Comparison of ENCODE assay signal across 8 mouse cellular contexts in the genomic region with DNA sequence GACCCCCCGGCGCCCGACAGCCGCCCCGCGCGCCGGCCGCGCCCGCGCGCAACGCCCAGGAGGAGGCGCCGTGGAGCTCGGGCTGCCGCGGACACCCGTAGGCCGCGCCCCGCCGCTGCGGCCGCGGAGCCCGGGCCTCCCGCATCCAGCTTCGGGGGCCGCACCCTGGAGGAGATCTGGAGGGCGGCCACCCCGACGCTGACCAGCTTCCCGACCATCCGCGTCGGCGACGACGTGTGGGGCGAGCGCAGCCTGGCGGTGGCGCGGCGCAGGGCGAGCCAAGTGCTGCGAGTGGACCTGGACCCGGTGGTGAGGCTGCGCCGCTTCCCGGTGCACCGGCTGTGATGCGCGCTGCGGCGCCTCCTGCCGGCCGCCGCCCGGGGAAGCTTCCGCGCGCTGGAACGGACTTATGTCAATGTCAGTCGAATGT. TPM values are rescaled to one million over a fixed set of nuclear protein-coding genes. Genes with fewer than 3 reads are reported as not detected.
A peak's percentile ranks its signal among the peaks of the same experiment; 100 is the strongest.
DNase-seq lines count a peak whose midpoint lies in the region; ATAC-seq and TF ChIP-seq lines count a peak whose summit lies in the region.

No protein-coding gene starts in this region.

- peaks cover 7% of the 10 kb centered on the region; the same call in 1 of the 2 replicates for H3K4me1 ChIP-seq in E14TG2a.4 (replicated peaks; ENCODE audit: low read depth, low read length)
- H3K4me1 ChIP-seq in forebrain, embryonic 12.5 days: peaks cover 17% of the 10 kb centered on the region
- peaks cover 18% of the 10 kb centered on the region for H3K4me1 ChIP-seq in heart, embryonic 16.5 days (ENCODE audit: control insufficient read depth, insufficient read depth, low read length)
- H3K4me1 ChIP-seq in liver, embryonic 15.5 days (replicated peaks): peaks cover 26% of the 10 kb centered on the region
- H3K4me1 ChIP-seq in neural tube, embryonic 11.5 days (ENCODE audit: control insufficient read depth, insufficient read depth, low read length): peaks cover 6% of the 10 kb centered on the region; the same call in 1 of the 2 replicates
- peaks cover 15% of the 10 kb centered on the region for H3K4me1 ChIP-seq in stomach, embryonic 16.5 days (ENCODE audit: control insufficient read depth, insufficient read depth, low read length)

- H3K36me3 ChIP-seq in E14TG2a.4 (ENCODE audit: insufficient read depth, low read length): no peaks in the 10 kb centered on the region
- H3K36me3 ChIP-seq in forebrain, embryonic 12.5 days (replicated peaks): no peaks in the 10 kb centered on the region; the same call in 1 of the 2 replicates
- H3K36me3 ChIP-seq in heart, embryonic 16.5 days (ENCODE audit: control insufficient read depth, insufficient read depth): no peaks in the 10 kb centered on the region
- peaks cover 11% of the 10 kb centered on the region; the same call in 1 of the 2 replicates for H3K36me3 ChIP-seq in liver, embryonic 15.5 days (replicated peaks)
- no peaks in the 10 kb centered on the region for H3K36me3 ChIP-seq in neural tube, embryonic 11.5 days (ENCODE audit: control insufficient read depth, insufficient read depth, low read length)
- no peaks in the 10 kb centered on the region for H3K36me3 ChIP-seq in stomach, embryonic 16.5 days (ENCODE audit: control insufficient read depth, insufficient read depth, low read length)

- ATAC-seq in forebrain, embryonic 12.5 days (ENCODE audit: low FRiP score): peak; percentile 84
- ATAC-seq in heart, embryonic 16.5 days (replicated peaks; ENCODE audit: extremely low read depth, insufficient read depth, low FRiP score): peak; percentile 79
- peak; percentile 83 for ATAC-seq in liver, embryonic 15.5 days (ENCODE audit: insufficient read depth)
- peak; percentile 82 for ATAC-seq in neural tube, embryonic 11.5 days (ENCODE audit: insufficient read depth, low FRiP score, low TSS enrichment)
- peak; percentile 86 for ATAC-seq in stomach, embryonic 16.5 days (ENCODE audit: insufficient read depth, low FRiP score)

- H3K9me3 ChIP-seq in E14TG2a.4 (ENCODE audit: low read length): no peaks in the 10 kb centered on the region
- no peaks in the 10 kb centered on the region for H3K9me3 ChIP-seq in forebrain, embryonic 12.5 days
- no peaks in the 10 kb centered on the region for H3K9me3 ChIP-seq in heart, embryonic 16.5 days (replicated peaks; ENCODE audit: control insufficient read depth, low read length)
- no peaks in the 10 kb centered on the region for H3K9me3 ChIP-seq in liver, embryonic 15.5 days (replicated peaks)
- H3K9me3 ChIP-seq in neural tube, embryonic 11.5 days (ENCODE audit: control insufficient read depth, low read length): no peaks in the 10 kb centered on the region
- no peaks in the 10 kb centered on the region for H3K9me3 ChIP-seq in stomach, embryonic 16.5 days (replicated peaks; ENCODE audit: control insufficient read depth, low read length)

- H3K9ac ChIP-seq in forebrain, embryonic 12.5 days: peak overlapping the region; percentile 92
- peak overlapping the region; percentile 95 for H3K9ac ChIP-seq in heart, embryonic 16.5 days (ENCODE audit: low read length)
- peak overlapping the region; percentile 90 for H3K9ac ChIP-seq in liver, embryonic 15.5 days
- H3K9ac ChIP-seq in neural tube, embryonic 11.5 days (ENCODE audit: low read length): peak overlapping the region; percentile 96
- peak overlapping the region; percentile 96 for H3K9ac ChIP-seq in stomach, embryonic 16.5 days (ENCODE audit: low read length)

- no peak for TF ChIP-seq CTCF in E14TG2a.4 (conservative IDR thresholded peaks at IDR 0.05; ENCODE audit: low read length)

- peaks cover 4% of the 10 kb centered on the region; the same call in 1 of the 2 replicates for H3K27me3 ChIP-seq in E14TG2a.4 (ENCODE audit: insufficient read depth, low read length)
- no peaks in the 10 kb centered on the region for H3K27me3 ChIP-seq in forebrain, embryonic 12.5 days
- H3K27me3 ChIP-seq in heart, embryonic 16.5 days (ENCODE audit: control insufficient read depth, insufficient read depth, low read length): no peaks in the 10 kb centered on the region
- peaks cover 7% of the 10 kb centered on the region; the same call in 1 of the 2 replicates for H3K27me3 ChIP-seq in liver, embryonic 15.5 days
- no peaks in the 10 kb centered on the region for H3K27me3 ChIP-seq in neural tube, embryonic 11.5 days (ENCODE audit: control insufficient read depth, insufficient read depth, low read length)
- H3K27me3 ChIP-seq in stomach, embryonic 16.5 days (ENCODE audit: control insufficient read depth, insufficient read depth, low read length): no peaks in the 10 kb centered on the region

- peak overlapping the region; percentile 95 for H3K27ac ChIP-seq in forebrain, embryonic 12.5 days
- H3K27ac ChIP-seq in heart, embryonic 16.5 days (ENCODE audit: low read length): peak overlapping the region; percentile 96
- peak overlapping the region; percentile 99 for H3K27ac ChIP-seq in liver, embryonic 15.5 days (replicated peaks)
- H3K27ac ChIP-seq in neural tube, embryonic 11.5 days (ENCODE audit: low read depth, low read length): peak overlapping the region; percentile 96
- H3K27ac ChIP-seq in stomach, embryonic 16.5 days (ENCODE audit: low read length): peak overlapping the region; percentile 97

- H3K4me3 ChIP-seq in E14TG2a.4 (replicated peaks; ENCODE audit: low read length): peak overlapping the region; percentile 86
- H3K4me3 ChIP-seq in forebrain, embryonic 12.5 days (replicated peaks): peak overlapping the region; percentile 78
- H3K4me3 ChIP-seq in heart, embryonic 16.5 days (ENCODE audit: low read length): peak overlapping the region; percentile 90
- peak overlapping the region; percentile 89 for H3K4me3 ChIP-seq in liver, embryonic 15.5 days (replicated peaks)
- H3K4me3 ChIP-seq in neural tube, embryonic 11.5 days (ENCODE audit: low read depth, low read length): peak overlapping the region; percentile 84
- H3K4me3 ChIP-seq in stomach, embryonic 16.5 days (replicated peaks; ENCODE audit: low read length): peak overlapping the region; percentile 86

- DNase-seq in c-Kit-positive CD71-positive TER-119-positive erythroid progenitor cells, embryonic 14.5 days (ENCODE audit: low spot score): peak; percentile 82
- DNase-seq in kidney, postnatal 4 days: peak; percentile 86 to 92
- DNase-seq in neural tube, embryonic 11.5 days (ENCODE audit: low spot score): peak; percentile 89

- WGBS in forebrain, embryonic 12.5 days: 0% methylated on average over 55 of the region's 67 CpGs
- under 1% methylated on average over 65 of the region's 67 CpGs for WGBS in heart, embryonic 16.5 days
- under 1% methylated on average over 63 of the region's 67 CpGs for WGBS in liver, embryonic 15.5 days (ENCODE audit: insufficient replicate concordance)
- 1% methylated on average over 52 of the region's 67 CpGs for WGBS in neural tube, embryonic 11.5 days
- WGBS in stomach, embryonic 16.5 days: under 1% methylated on average over 65 of the region's 67 CpGs

- peak overlapping the region; percentile 76 for H3K4me2 ChIP-seq in forebrain, embryonic 12.5 days
- peak overlapping the region; percentile 79 for H3K4me2 ChIP-seq in heart, embryonic 16.5 days (ENCODE audit: low read depth, low read length)
- H3K4me2 ChIP-seq in liver, embryonic 15.5 days: peak overlapping the region; percentile 80
- peak overlapping the region; percentile 77 for H3K4me2 ChIP-seq in neural tube, embryonic 11.5 days (ENCODE audit: low read depth)
- peak overlapping the region; percentile 85 for H3K4me2 ChIP-seq in stomach, embryonic 16.5 days (ENCODE audit: low read depth, low read length)

RNA-seq across cellular contexts. Expression of a gene that starts 0.8 kb away (rescaled TPM):
- 4.3 and 5.9 TPM in 2 replicates for polyA plus RNA-seq in forebrain, embryonic 12.5 days (2016; fragmentation: Nextera tagmentation; extraction: Ambion mirVana)
- polyA plus RNA-seq in heart, embryonic 16.5 days (2015; fragmentation: Nextera tagmentation; extraction: Ambion mirVana): 1.5 and 1.8 TPM in 2 replicates
- polyA plus RNA-seq in liver, embryonic 15.5 days (2015; fragmentation: Nextera tagmentation; extraction: Ambion mirVana): 4.9 and 5.5 TPM in 2 replicates
- polyA plus RNA-seq in neural tube, embryonic 11.5 days (2014; fragmentation: Nextera tagmentation; extraction: Ambion mirVana): 6.1 and 6.3 TPM in 2 replicates
- polyA plus RNA-seq in stomach, embryonic 16.5 days (2015; fragmentation: Nextera tagmentation; extraction: Ambion mirVana): 1.7 and 2.2 TPM in 2 replicates

Comparison
In these comparisons a context has a peak if more than half of its experiments do, and no peak if none do; other contexts are left out.
1. Peak in every context shown above with its lines: DNase-seq, ATAC-seq, H3K4me3 ChIP-seq and H3K27ac ChIP-seq.